Comparison of ENCODE assay signal across 8 mouse cellular contexts in the genomic region with DNA sequence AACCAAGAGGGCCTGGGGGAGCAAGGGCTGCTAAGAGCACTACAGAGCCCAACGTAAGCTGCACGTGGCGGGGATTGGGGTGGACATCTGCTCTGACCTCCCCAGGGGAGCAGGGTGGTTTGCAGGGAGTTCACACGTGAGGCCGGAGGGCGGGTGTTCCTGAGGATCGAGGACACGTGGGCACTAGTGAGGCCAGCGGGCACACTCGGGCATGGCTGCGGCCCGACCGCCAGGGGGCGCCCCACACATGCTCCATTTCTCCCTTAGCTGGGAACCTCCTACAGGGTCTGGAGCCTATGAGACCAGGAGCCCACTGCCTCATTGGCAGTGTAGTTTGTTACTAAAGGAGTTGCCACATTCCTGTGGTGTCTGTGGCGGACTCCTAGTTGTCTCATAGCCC. TPM values are rescaled to one million over a fixed set of nuclear protein-coding genes. Genes with fewer than 3 reads are reported as not detected.
DNase-seq lines count a peak whose midpoint lies in the region; ATAC-seq and TF ChIP-seq lines count a peak whose summit lies in the region.

No protein-coding gene starts in this region.

- no peak overlapping the region for H3K4me2 ChIP-seq in CH12.LX (ENCODE audit: insufficient read depth, low read depth, poor library complexity, severe bottlenecking)
- peak overlapping the region; percentile 42 for H3K4me2 ChIP-seq in heart, embryonic 13.5 days
- H3K4me2 ChIP-seq in lung, embryonic 14.5 days, result no peak overlapping the region

- H3K27ac ChIP-seq in CH12.LX (ENCODE audit: insufficient read depth, low read depth), result no peak overlapping the region
- H3K27ac ChIP-seq in embryonic fibroblast, embryonic 13.5 days (ENCODE audit: insufficient read depth, low read length), result no peak overlapping the region
- no peak overlapping the region for H3K27ac ChIP-seq in heart, embryonic 13.5 days (replicated peaks)
- H3K27ac ChIP-seq in lung, embryonic 14.5 days (ENCODE audit: low read depth), result no peak overlapping the region

- TF ChIP-seq EP300 in CH12.LX (IDR thresholded peaks at IDR 0.05; ENCODE audit: low read length), result no peak

- H3K4me1 ChIP-seq in CH12.LX (ENCODE audit: control insufficient read depth in 1 of 2, insufficient read depth in 2 of 2), result peaks cover 4 to 20% of the 10 kb centered on the region in 2 experiments; a peak in 3 of 4 replicates
- H3K4me1 ChIP-seq in embryonic fibroblast, embryonic 13.5 days (ENCODE audit: control insufficient read depth, insufficient read depth, low read length), result no peaks in the 10 kb centered on the region; the same call in 1 of the 2 replicates
- H3K4me1 ChIP-seq in heart, embryonic 13.5 days, result peaks cover 79% of the 10 kb centered on the region
- peaks cover 7% of the 10 kb centered on the region; the same call in 1 of the 2 replicates for H3K4me1 ChIP-seq in lung, embryonic 14.5 days (ENCODE audit: insufficient read depth)

- 10% methylated on average over 15 of the region's 15 CpGs for WGBS in heart, embryonic 13.5 days
- WGBS in lung, embryonic 14.5 days, result 12% methylated on average over 15 of the region's 15 CpGs

- TF ChIP-seq CTCF in CH12.LX (conservative IDR thresholded peaks at IDR 0.05 in 1 of 2, IDR thresholded peaks at IDR 0.05 in 1 of 2; ENCODE audit: low read depth in 2 of 2, low read length in 2 of 2), result peak; percentile 77 to 80
- peak; percentile 76 for TF ChIP-seq CTCF in embryonic fibroblast, embryonic 13.5 days (IDR thresholded peaks at IDR 0.05; ENCODE audit: borderline replicate concordance, insufficient read depth, low read length)
- peak; percentile 91 for TF ChIP-seq CTCF in lung, embryonic 14.5 days (IDR thresholded peaks at IDR 0.05; ENCODE audit: low read depth)

- no peak overlapping the region for H3K4me3 ChIP-seq in CH12.LX (replicated peaks in 1 of 3; ENCODE audit: low read depth in 2 of 3, low read length in 2 of 3, poor library complexity in 1 of 3)
- no peak overlapping the region for H3K4me3 ChIP-seq in embryonic fibroblast, embryonic 13.5 days (ENCODE audit: insufficient read depth, low read length)
- H3K4me3 ChIP-seq in heart, embryonic 13.5 days, result 0 out of 2 replicates have a peak overlapping the region, but pooled peaks have one; percentile 2
- H3K4me3 ChIP-seq in lung, embryonic 14.5 days (ENCODE audit: low read depth, low read length), result no peak overlapping the region

- no peak for ATAC-seq in heart, embryonic 13.5 days (ENCODE audit: extremely low read depth, insufficient number of reproducible peaks, low FRiP score, low TSS enrichment)
- ATAC-seq in lung, embryonic 14.5 days (ENCODE audit: insufficient read depth), result peak; percentile 18; the same call in 1 of the 2 replicates

- dilution Hi-C loops in CH12.LX (cut with MboI; ENCODE audit: extremely low pct_ligation_motif_present, extremely low pct_unique_long_range_greater_than_20kb, low sequenced_read_pairs), result no loop called here

- in situ Hi-C loops in CH12.LX (cut with MboI; ENCODE audit: low pct_ligation_motif_present, low pct_unique_long_range_greater_than_20kb, low sequenced_read_pairs), result no loop called here

- peaks cover 15% of the 10 kb centered on the region for H3K9me3 ChIP-seq in CH12.LX (replicated peaks; ENCODE audit: low read length)
- H3K9me3 ChIP-seq in heart, embryonic 13.5 days, result no peaks in the 10 kb centered on the region
- no peaks in the 10 kb centered on the region for H3K9me3 ChIP-seq in lung, embryonic 14.5 days (ENCODE audit: low read depth, low read length)

- TF ChIP-seq POLR2A in CH12.LX (IDR thresholded peaks at IDR 0.05; ENCODE audit: low read depth, low read length), result no peak
- no peak for TF ChIP-seq POLR2A in embryonic fibroblast, embryonic 13.5 days (IDR thresholded peaks at IDR 0.05; ENCODE audit: low read depth, low read length)

- no peak overlapping the region for H3K9ac ChIP-seq in CH12.LX (ENCODE audit: insufficient read depth, low read depth)
- H3K9ac ChIP-seq in heart, embryonic 13.5 days, result peak overlapping the region; percentile 74
- no peak overlapping the region for H3K9ac ChIP-seq in lung, embryonic 14.5 days

- no peaks in the 10 kb centered on the region for H3K27me3 ChIP-seq in CH12.LX (replicated peaks)
- peaks cover 55% of the 10 kb centered on the region for H3K27me3 ChIP-seq in heart, embryonic 13.5 days (replicated peaks)
- peaks cover 67% of the 10 kb centered on the region for H3K27me3 ChIP-seq in lung, embryonic 14.5 days (ENCODE audit: insufficient read depth, low read length)

- peak; percentile 55 for TF ChIP-seq RAD21 in CH12.LX (IDR thresholded peaks at IDR 0.05; ENCODE audit: low read depth, low read length)

- DNase-seq in CH12.LX (ENCODE audit: extremely low read depth), result peak; percentile 55
- DNase-seq in adrenal gland, postnatal 14 days, result peak; percentile 92
- peak; percentile 35 for DNase-seq in layer of hippocampus, adult 9-10 months (ENCODE audit: low spot score)
- peak; percentile 79 for DNase-seq in lung, embryonic 14.5 days
- peak; percentile 72 to 76 for DNase-seq in right cerebral cortex, adult 2 months (ENCODE audit: low spot score in 2 of 2)
- peak; percentile 80 to 86 for DNase-seq in urinary bladder, postnatal 4 days (ENCODE audit: low spot score in 2 of 2)

- H3K36me3 ChIP-seq in CH12.LX (replicated peaks in 1 of 2; ENCODE audit: control insufficient read depth in 1 of 2, insufficient read depth in 1 of 2, low read length in 1 of 2), result peaks cover 0 to 6% of the 10 kb centered on the region in 2 experiments
- no peaks in the 10 kb centered on the region for H3K36me3 ChIP-seq in heart, embryonic 13.5 days
- H3K36me3 ChIP-seq in lung, embryonic 14.5 days (ENCODE audit: insufficient read depth), result no peaks in the 10 kb centered on the region

- no peaks in the 10 kb centered on the region for H3K79me2 ChIP-seq in CH12.LX (replicated peaks; ENCODE audit: control insufficient read depth, extremely low read depth, insufficient read depth, poor library complexity, severe bottlenecking)

TF ChIP-seq in CH12.LX, 34 proteins besides CTCF, POLR2A, EP300 and RAD21:
- TF ChIP-seq NRF1 (IDR thresholded peaks at IDR 0.05; ENCODE audit: low read depth, low read length), result no peak
- TF ChIP-seq KAT2A (IDR thresholded peaks at IDR 0.05; ENCODE audit: insufficient replicate concordance, low read length), result no peak
- TF ChIP-seq MXI1 (IDR thresholded peaks at IDR 0.05; ENCODE audit: low read depth, low read length), result peak; percentile 53
- peak; percentile 68; the same call in 1 of the 2 replicates for TF ChIP-seq MYC (IDR thresholded peaks at IDR 0.05; ENCODE audit: low read depth, low read length)
- TF ChIP-seq ETS1 (conservative IDR thresholded peaks at IDR 0.05; ENCODE audit: low read depth, low read length), result no peak
- no peak for TF ChIP-seq JUND (conservative IDR thresholded peaks at IDR 0.05; ENCODE audit: low read depth, low read length)
- no peak for TF ChIP-seq MAZ (IDR thresholded peaks at IDR 0.05; ENCODE audit: low read depth, low read length)
- peak; percentile 38; the same call in 1 of the 2 replicates for TF ChIP-seq USF2 (conservative IDR thresholded peaks at IDR 0.05; ENCODE audit: low read depth, low read length)
- peak; percentile 52 for TF ChIP-seq USF1 (IDR thresholded peaks at IDR 0.05; ENCODE audit: low read depth, low read length)
- no peak for TF ChIP-seq ZNF384 (IDR thresholded peaks at IDR 0.05; ENCODE audit: low read depth, low read length)
- TF ChIP-seq MAX (IDR thresholded peaks at IDR 0.05; ENCODE audit: low read length), result peak; percentile 84
- no peak for TF ChIP-seq RCOR1 (conservative IDR thresholded peaks at IDR 0.05; ENCODE audit: low read depth, low read length)
- TF ChIP-seq BHLHE40 (IDR thresholded peaks at IDR 0.05; ENCODE audit: low read depth, low read length), result peak; percentile 76
- peak; percentile 70 for TF ChIP-seq SMC3 (IDR thresholded peaks at IDR 0.05; ENCODE audit: low read depth, low read length)
- TF ChIP-seq HCFC1 (IDR thresholded peaks at IDR 0.05; ENCODE audit: low read depth, low read length), result no peak

RNA-seq across cellular contexts. Expression of a gene that starts 5.1 kb away (rescaled TPM):
- not detected in 2 replicates for total RNA-seq in CH12.LX (2012; rRNA removed)
- total RNA-seq in CH12.LX (2014; rRNA removed), result not detected in 2 replicates
- polyA plus RNA-seq in CH12.LX (2012; ENCODE audit: insufficient read length, low read depth), result not detected in 2 replicates
- 8.7 TPM in 2 replicates for total RNA-seq in adrenal gland, postnatal 14 days (2021)
- polyA plus RNA-seq in embryonic fibroblast, embryonic 13.5 days (2011; ENCODE audit: insufficient read length, low read depth, missing spikeins), result 4.4 and 8.0 TPM in 2 replicates
- polyA plus RNA-seq in heart, embryonic 13.5 days (2015; fragmentation: Nextera tagmentation; extraction: Ambion mirVana), result 1.5 and 1.9 TPM in 2 replicates
- 2.6 and 3.1 TPM in 2 replicates for polyA plus RNA-seq in lung, embryonic 14.5 days (2014; fragmentation: Nextera tagmentation; extraction: Ambion mirVana)

RNA-seq across cellular contexts. Expression of a gene that starts 43.0 kb away (rescaled TPM):
- total RNA-seq in CH12.LX (2012; rRNA removed) (47.2 and 54.4 TPM in 2 replicates), CH12.LX (2014; rRNA removed) (13.7 and 14.5 TPM in 2 replicates)
- polyA plus RNA-seq in CH12.LX (2012; ENCODE audit: insufficient read length, low read depth), result 101 and 105 TPM in 2 replicates
- total RNA-seq in adrenal gland, postnatal 14 days (2021), result 69.2 and 73.4 TPM in 2 replicates
- polyA plus RNA-seq in embryonic fibroblast, embryonic 13.5 days (2011; ENCODE audit: insufficient read length, low read depth, missing spikeins), result 35.0 and 40.6 TPM in 2 replicates
- 68.5 and 72.0 TPM in 2 replicates for polyA plus RNA-seq in heart, embryonic 13.5 days (2015; fragmentation: Nextera tagmentation; extraction: Ambion mirVana)
- 122 and 131 TPM in 2 replicates for polyA plus RNA-seq in lung, embryonic 14.5 days (2014; fragmentation: Nextera tagmentation; extraction: Ambion mirVana)

Comparison
In these comparisons a context has a peak if more than half of its experiments do, and no peak if none do; other contexts are left out.
1. DNase-seq: peak in every context shown above with its lines; median percentile 92 in adrenal gland, postnatal 14 days; 83 in urinary bladder, postnatal 4 days; 79 in lung, embryonic 14.5 days; 74 in right cerebral cortex, adult 2 months; 55 in CH12.LX; 35 in layer of hippocampus, adult 9-10 months.